Mouse (Mus musculus): ENCODE measurements at regions not wholly inside any gene's neighbourhood (a gene's known extent, or its start where the extent isn't known, plus 50 kb on each side); places are given as distances from the start of the nearest gene placed in this dataset.

DNA sequence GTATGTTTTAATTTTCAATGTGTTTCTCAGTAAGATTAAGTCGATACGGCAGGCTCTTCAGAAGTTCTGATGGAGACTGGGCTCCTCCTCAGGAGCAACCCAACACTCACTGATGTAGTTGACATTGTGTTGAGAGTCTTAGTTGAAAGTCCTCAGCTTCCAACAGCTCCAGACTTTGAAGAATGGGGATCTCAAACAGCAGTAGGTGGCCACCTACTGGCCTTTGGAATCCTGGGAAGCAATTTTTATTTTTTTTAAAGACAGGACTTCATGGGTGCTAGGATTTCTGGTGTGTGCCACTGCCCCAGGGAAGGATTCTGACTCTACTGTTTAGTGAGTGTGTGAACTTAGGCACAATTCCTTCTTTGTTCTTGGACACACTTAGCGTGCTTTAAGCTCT lies 225.9 kb upstream of the Tbc1d5 start:
- H3K4me3 ChIP-seq (ENCODE audit: low read depth, low read length) = no peak overlapping the region

DNA sequence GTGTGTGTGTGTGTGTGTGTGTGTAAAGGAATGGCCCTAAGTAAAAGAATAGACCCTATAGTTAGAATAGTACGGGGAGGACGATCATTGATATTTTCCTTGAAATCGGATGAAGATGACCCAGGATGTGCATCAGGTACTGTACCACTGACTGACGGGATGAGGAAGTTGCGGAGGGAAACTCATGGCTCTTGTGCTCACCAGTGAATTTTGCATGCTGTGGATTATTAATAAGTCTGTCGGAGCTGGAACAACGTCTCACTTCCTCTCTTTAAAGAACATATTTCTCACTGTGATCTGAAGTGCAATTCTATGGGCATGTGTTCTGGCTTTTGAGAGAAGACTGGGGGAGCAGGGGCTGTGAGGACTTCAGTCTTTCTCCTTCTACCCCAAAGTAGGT lies 218.8 kb upstream of the Tbc1d5 start:
- Histone ChIP-seq H3K4me3 (ENCODE audit: low read depth, low read length) (no peak overlapping the region), H3K9ac (replicated peaks) (no peak overlapping the region), H3K4me2 (ENCODE audit: low read depth, low read length) (no peak overlapping the region), H3K4me1 (ENCODE audit: insufficient read depth) (no peaks in the 10 kb centered on the region), H3K9me3 (ENCODE audit: low read length) (no peaks in the 10 kb centered on the region), H3K27me3 (ENCODE audit: insufficient read depth, low read length) (no peaks in the 10 kb centered on the region), H3K27ac (ENCODE audit: low read depth) (no peak overlapping the region), H3K36me3 (replicated peaks; ENCODE audit: insufficient read depth, low read length) (no peaks in the 10 kb centered on the region)
- TF ChIP-seq EP300 (IDR thresholded peaks at IDR 0.05; ENCODE audit: low read depth) (no peak), CTCF (IDR thresholded peaks at IDR 0.05; ENCODE audit: low read depth) (no peak)
- no peak for ATAC-seq
- no peak for DNase-seq
- WGBS (ENCODE audit: insufficient replicate concordance) = 42% methylated on average over 7 of the region's 7 CpGs

More for the DNA sequence above, 225.9 kb upstream of the Tbc1d5 start:
- Histone ChIP-seq H3K4me1 (ENCODE audit: insufficient read depth) (0 out of 2 replicates have a peak, but pooled peaks cover 2% of the 10 kb centered on the region), H3K9me3 (ENCODE audit: low read length) (no peaks in the 10 kb centered on the region), H3K4me2 (ENCODE audit: low read depth, low read length) (no peak overlapping the region), H3K27me3 (ENCODE audit: insufficient read depth, low read length) (no peaks in the 10 kb centered on the region), H3K36me3 (replicated peaks; ENCODE audit: insufficient read depth, low read length) (no peaks in the 10 kb centered on the region), H3K9ac (replicated peaks) (no peak overlapping the region), H3K27ac (ENCODE audit: low read depth) (no peak overlapping the region)
- DNase-seq = no peak
- 80% methylated on average over 3 of the region's 3 CpGs for WGBS (ENCODE audit: insufficient replicate concordance)
- no peak for ATAC-seq
- TF ChIP-seq EP300 (IDR thresholded peaks at IDR 0.05; ENCODE audit: low read depth) (no peak), CTCF (IDR thresholded peaks at IDR 0.05; ENCODE audit: low read depth) (no peak)

DNA sequence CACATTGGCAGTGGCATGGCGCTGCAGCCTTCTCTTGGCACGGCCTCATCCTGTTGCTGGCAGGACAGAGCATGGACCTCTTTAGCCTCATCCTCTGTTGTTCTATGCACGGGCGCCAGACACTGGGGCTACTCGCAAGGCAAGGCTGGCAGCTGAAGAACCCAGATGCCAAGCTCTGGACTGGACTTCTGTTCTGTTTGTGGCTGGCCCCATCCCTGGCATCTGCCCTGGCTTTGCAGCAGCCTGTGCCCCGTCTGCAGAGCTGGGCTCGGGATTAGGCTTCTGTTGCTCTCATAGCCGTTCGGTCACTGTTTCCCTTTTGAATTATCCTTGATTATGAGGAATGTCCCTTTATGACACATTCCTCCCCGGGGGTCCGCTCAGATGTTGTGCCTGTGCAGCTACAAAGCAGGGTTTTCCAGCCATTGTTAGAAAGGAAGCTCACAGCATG lies 214.6 kb upstream of the Tbc1d5 start:
- H3K27ac ChIP-seq (ENCODE audit: low read depth) = no peak overlapping the region
- H3K9me3 ChIP-seq (ENCODE audit: low read length) = no peaks in the 10 kb centered on the region
- H3K9ac ChIP-seq (replicated peaks) = no peak overlapping the region
- H3K4me3 ChIP-seq (ENCODE audit: low read depth, low read length) = no peak overlapping the region
- H3K27me3 ChIP-seq (ENCODE audit: insufficient read depth, low read length) = no peaks in the 10 kb centered on the region
- TF ChIP-seq CTCF (IDR thresholded peaks at IDR 0.05; ENCODE audit: low read depth) (no peak), EP300 (IDR thresholded peaks at IDR 0.05; ENCODE audit: low read depth) (no peak)
- no peaks in the 10 kb centered on the region for H3K36me3 ChIP-seq (replicated peaks; ENCODE audit: insufficient read depth, low read length)
- WGBS (ENCODE audit: insufficient replicate concordance) = 81% methylated on average over 11 of the region's 11 CpGs
- no peak overlapping the region for H3K4me2 ChIP-seq (ENCODE audit: low read depth, low read length)
- DNase-seq = no peak
- ATAC-seq = no peak
- no peaks in the 10 kb centered on the region for H3K4me1 ChIP-seq (ENCODE audit: insufficient read depth)

DNA sequence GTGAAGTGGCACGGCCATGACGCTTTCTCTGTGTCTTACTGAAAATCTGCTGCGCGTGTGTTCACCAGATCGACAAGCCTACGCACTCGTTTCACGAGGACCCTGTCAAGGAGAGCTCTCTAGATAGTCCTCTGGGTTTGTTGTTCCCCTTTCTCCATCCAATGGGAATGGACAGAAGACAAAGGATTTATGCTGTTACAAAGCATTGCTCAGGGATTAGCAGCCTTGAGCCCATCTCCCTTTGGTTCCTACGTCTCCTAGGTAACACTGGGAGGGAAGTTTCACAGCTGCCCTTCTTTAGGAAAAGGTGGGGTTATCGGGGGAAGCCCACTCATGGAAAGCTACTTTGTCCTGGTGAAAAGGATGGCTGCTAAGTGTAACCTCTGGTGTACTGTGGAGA lies 212.7 kb upstream of the Tbc1d5 start:
- no peaks in the 10 kb centered on the region for H3K9me3 ChIP-seq (ENCODE audit: low read length)
- H3K36me3 ChIP-seq (replicated peaks; ENCODE audit: insufficient read depth, low read length) = no peaks in the 10 kb centered on the region
- TF ChIP-seq EP300 (IDR thresholded peaks at IDR 0.05; ENCODE audit: low read depth) (no peak), CTCF (IDR thresholded peaks at IDR 0.05; ENCODE audit: low read depth) (no peak)
- H3K4me2 ChIP-seq (ENCODE audit: low read depth, low read length) = no peak overlapping the region
- no peaks in the 10 kb centered on the region for H3K4me1 ChIP-seq (ENCODE audit: insufficient read depth)
- WGBS (ENCODE audit: insufficient replicate concordance) = 89% methylated on average over 10 of the region's 10 CpGs
- DNase-seq (no peak), ATAC-seq (no peak)
- H3K4me3 ChIP-seq (ENCODE audit: low read depth, low read length) = no peak overlapping the region
- no peaks in the 10 kb centered on the region for H3K27me3 ChIP-seq (ENCODE audit: insufficient read depth, low read length)
- H3K9ac ChIP-seq (replicated peaks) = no peak overlapping the region
- H3K27ac ChIP-seq (ENCODE audit: low read depth) = no peak overlapping the region

DNA sequence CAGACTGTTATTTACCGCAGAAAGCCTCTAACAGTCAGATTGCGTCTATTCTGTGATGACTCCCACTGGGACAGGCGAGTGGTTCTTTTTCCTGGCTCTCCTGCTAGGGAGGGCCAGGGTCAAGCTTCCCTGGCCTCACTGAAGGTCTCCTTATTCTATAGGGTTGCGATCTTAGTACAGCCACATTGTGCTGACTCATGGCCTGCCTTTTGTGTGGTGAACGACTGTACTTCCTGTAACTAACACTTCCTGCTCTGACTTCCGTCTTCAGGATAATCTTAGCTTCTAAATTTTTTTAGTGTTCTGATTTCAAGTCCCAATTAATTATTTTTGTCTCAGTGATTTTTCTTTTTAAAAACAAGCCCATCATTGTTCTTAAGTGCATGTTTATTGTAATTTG lies 203.4 kb upstream of the Tbc1d5 start:
- no peaks in the 10 kb centered on the region for H3K4me1 ChIP-seq (ENCODE audit: insufficient read depth)
- no peaks in the 10 kb centered on the region for H3K36me3 ChIP-seq (replicated peaks; ENCODE audit: insufficient read depth, low read length)
- H3K4me3 ChIP-seq (ENCODE audit: low read depth, low read length) = no peak overlapping the region
- no peak overlapping the region for H3K9ac ChIP-seq (replicated peaks)
- no peak overlapping the region for H3K27ac ChIP-seq (ENCODE audit: low read depth)
- H3K27me3 ChIP-seq (ENCODE audit: insufficient read depth, low read length) = no peaks in the 10 kb centered on the region
- H3K9me3 ChIP-seq (ENCODE audit: low read length) = no peaks in the 10 kb centered on the region
- ATAC-seq (no peak), DNase-seq (no peak)
- TF ChIP-seq CTCF (IDR thresholded peaks at IDR 0.05; ENCODE audit: low read depth) (no peak), EP300 (IDR thresholded peaks at IDR 0.05; ENCODE audit: low read depth) (no peak)
- no peak overlapping the region for H3K4me2 ChIP-seq (ENCODE audit: low read depth, low read length)
- 54% methylated on average over 6 of the region's 6 CpGs for WGBS (ENCODE audit: insufficient replicate concordance)

DNA sequence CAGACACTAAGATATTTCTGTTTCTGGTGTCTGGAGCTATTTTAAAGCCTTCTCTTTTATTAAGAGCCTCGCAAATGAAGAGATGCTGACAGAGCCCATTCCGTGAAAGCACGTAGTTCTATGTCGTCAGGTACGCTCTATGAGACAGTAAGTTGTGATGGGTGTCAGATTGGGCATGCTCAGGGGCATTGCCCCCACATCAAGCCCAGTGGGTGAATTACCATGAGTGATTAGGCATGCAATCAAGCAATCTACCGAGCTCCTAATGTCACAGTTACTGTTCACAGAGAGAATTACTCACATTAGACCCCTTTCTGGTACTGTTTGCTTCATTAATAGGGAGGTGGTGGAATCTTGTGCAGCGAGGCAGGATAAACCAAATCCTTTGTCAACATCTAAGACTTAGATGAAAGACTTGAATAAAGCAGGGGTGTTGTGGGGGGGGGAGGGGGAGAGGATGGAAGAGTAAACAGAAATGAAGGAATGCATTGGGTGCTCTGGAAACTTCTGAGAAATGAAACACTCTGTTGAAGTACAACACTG lies 192.9 kb upstream of the Tbc1d5 start:
- 78% methylated on average over 7 of the region's 7 CpGs for WGBS (ENCODE audit: insufficient replicate concordance)
- Histone ChIP-seq H3K4me1 (ENCODE audit: insufficient read depth) (no peaks in the 10 kb centered on the region), H3K4me2 (ENCODE audit: low read depth, low read length) (no peak overlapping the region), H3K4me3 (ENCODE audit: low read depth, low read length) (no peak overlapping the region), H3K9ac (replicated peaks) (no peak overlapping the region), H3K27ac (ENCODE audit: low read depth) (no peak overlapping the region), H3K9me3 (ENCODE audit: low read length) (no peaks in the 10 kb centered on the region), H3K27me3 (ENCODE audit: insufficient read depth, low read length) (no peaks in the 10 kb centered on the region), H3K36me3 (replicated peaks; ENCODE audit: insufficient read depth, low read length) (no peaks in the 10 kb centered on the region)
- TF ChIP-seq CTCF (IDR thresholded peaks at IDR 0.05; ENCODE audit: low read depth) = no peak
- TF ChIP-seq EP300 (IDR thresholded peaks at IDR 0.05; ENCODE audit: low read depth) = no peak
- DNase-seq (no peak), ATAC-seq (no peak)

DNA sequence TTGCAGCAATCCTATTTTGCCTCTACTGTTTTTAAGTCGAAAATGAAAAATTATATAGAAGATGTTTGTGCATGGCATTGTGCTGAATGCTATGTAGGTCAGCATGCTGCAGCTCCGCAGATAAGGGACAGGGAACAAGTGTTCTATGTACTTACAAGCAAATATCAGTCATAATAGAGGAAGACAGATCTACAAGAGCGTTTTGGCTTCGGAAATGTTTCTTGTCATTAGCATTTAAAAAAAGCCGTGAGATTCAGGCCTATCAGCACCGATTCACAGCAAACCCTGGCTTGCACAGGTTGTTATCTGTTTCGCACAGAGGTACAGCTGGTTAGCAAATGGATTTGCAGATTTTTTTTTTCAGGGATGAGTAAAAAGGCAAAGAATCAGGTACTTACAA lies 191.8 kb upstream of the Tbc1d5 start:
- DNase-seq (no peak), ATAC-seq (no peak)
- Histone ChIP-seq H3K4me1 (ENCODE audit: insufficient read depth) (no peaks in the 10 kb centered on the region), H3K9me3 (ENCODE audit: low read length) (no peaks in the 10 kb centered on the region), H3K27ac (ENCODE audit: low read depth) (no peak overlapping the region), H3K9ac (replicated peaks) (no peak overlapping the region), H3K36me3 (replicated peaks; ENCODE audit: insufficient read depth, low read length) (no peaks in the 10 kb centered on the region), H3K27me3 (ENCODE audit: insufficient read depth, low read length) (no peaks in the 10 kb centered on the region), H3K4me2 (ENCODE audit: low read depth, low read length) (no peak overlapping the region), H3K4me3 (ENCODE audit: low read depth, low read length) (no peak overlapping the region)
- TF ChIP-seq EP300 (IDR thresholded peaks at IDR 0.05; ENCODE audit: low read depth) = no peak
- WGBS (ENCODE audit: insufficient replicate concordance) = 55% methylated on average over 7 of the region's 7 CpGs

All from liver, postnatal 0 days (tissue).